Mouse (Mus musculus) limb, embryonic 14.5 days (tissue): ENCODE measurements around the gene Klf16. TPM values are rescaled to one million over a fixed set of nuclear protein-coding genes. Genes with fewer than 3 reads are reported as not detected.

Source experiments
- ATAC-seq: fragments of 200-750 bp; cut with Nextera tagmentation; 2 replicates; pipeline ENCODE4 v1.8.0; 2017; ENCODE audit warnings: low read depth, moderate number of reproducible peaks, moderate TSS enrichment; ENCODE audit not compliant: low FRiP score
- DNase-seq: peaks from one replicate; pipeline ENCODE4 v3.0.0-alpha.2; 2015; ENCODE audit warnings: low spot score
- H3K27ac ChIP-seq: fragments of 300-500 bp; sonication (generic); replicated peaks from 2 replicates; pipeline ENCODE4 v1.5.1; 2014; ENCODE audit warnings: low read depth, mild to moderate bottlenecking, low read length, moderate library complexity, mixed read lengths
- H3K27me3 ChIP-seq: fragments of 300-500 bp; sonication (generic); 2 replicates; pipeline ENCODE4 v1.6.1; 2014; ENCODE audit warnings: low read length, mixed read lengths; ENCODE audit not compliant: control insufficient read depth, insufficient read depth
- H3K36me3 ChIP-seq: fragments of 300-500 bp; sonication (generic); 2 replicates; pipeline ENCODE4 v1.6.1; 2014; ENCODE audit warnings: mild to moderate bottlenecking, low read length, moderate library complexity, mixed read lengths; ENCODE audit not compliant: control insufficient read depth, insufficient read depth
- H3K4me1 ChIP-seq: fragments of 300-500 bp; sonication (generic); 2 replicates; pipeline ENCODE4 v1.6.1; 2014; ENCODE audit warnings: antibody characterized with exemption, low read length, mixed read lengths; ENCODE audit not compliant: control insufficient read depth, insufficient read depth
- H3K4me2 ChIP-seq: fragments of 300-500 bp; sonication (generic); replicated peaks from 2 replicates; pipeline ENCODE4 v1.6.1; 2014; ENCODE audit warnings: low read depth, mild to moderate bottlenecking, low read length, moderate library complexity; ENCODE audit not compliant: severe bottlenecking
- H3K4me3 ChIP-seq: fragments of 300-500 bp; sonication (generic); replicated peaks from 2 replicates; pipeline ENCODE4 v1.5.1; 2014; ENCODE audit warnings: low read length
- H3K9ac ChIP-seq: fragments of 300-500 bp; sonication (generic); 2 replicates; pipeline ENCODE4 v1.6.1; 2014; ENCODE audit warnings: mild to moderate bottlenecking, low read depth, low read length, moderate library complexity; ENCODE audit not compliant: severe bottlenecking
- H3K9me3 ChIP-seq: fragments of 300-500 bp; sonication (generic); 2 replicates; pipeline ENCODE4 v1.6.1; 2016; ENCODE audit warnings: low read length; ENCODE audit not compliant: control insufficient read depth
- POLR2A ChIP-seq: fragments of 200-500 bp; IDR thresholded peaks from 2 replicates; pipeline ENCODE4 v1.8.0; 2012; ENCODE audit warnings: inconsistent platforms, mild to moderate bottlenecking, moderate library complexity, borderline replicate concordance; ENCODE audit not compliant: insufficient read depth, insufficient read length; ENCODE audit errors: extremely low read depth
- WGBS: fragments of 180-500 bp; shearing (Covaris S2); extraction: QIAGEN DNeasy Blood & Tissue Kit; methylation state at CpG from one replicate; pipeline ENCODE4 v1.1.7; 2014; 5-methylcytosine and 5-hydroxymethylcytosine counted together
- polyA plus RNA-seq, 2 experiments: library from polyadenylated mRNA; depleted of rRNA in 1 of 2; stranded (reverse) in 1 of 2; unstranded in 1 of 2; fragments of >200 nt; fragmentation: Nextera tagmentation in 1 of 2; extraction: Ambion mirVana in 1 of 2; gene quantifications; 2 replicates each; pipeline versions ENCODE4 v1.2.1 to v1.2.3; 2012 to 2014

Klf16 gene
- polyA plus RNA-seq, 2 experiments: 11.0 to 18.9 TPM

DNA sequence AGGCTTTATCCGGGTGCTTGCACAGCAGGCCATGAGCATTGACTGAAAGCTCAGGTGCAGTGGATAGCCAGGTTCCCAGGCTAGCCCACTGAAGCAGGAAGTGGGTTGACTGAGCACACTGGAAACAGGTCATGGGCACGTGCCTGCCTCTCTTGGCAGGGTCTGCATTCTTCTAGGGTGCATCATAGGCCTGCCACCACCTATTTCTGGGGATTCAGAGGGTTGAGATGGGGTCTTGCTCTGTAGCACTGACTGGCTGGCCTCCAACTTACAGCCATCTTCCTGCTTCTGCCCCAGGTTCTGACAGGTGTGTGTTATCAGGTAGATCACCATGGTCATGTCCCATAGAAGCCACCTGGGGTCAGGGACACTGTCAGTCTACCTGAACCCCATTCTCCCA, 27.9 kb upstream of the Klf16 start:
- Histone ChIP-seq H3K9ac (no peak overlapping the region), H3K4me2 (no peak overlapping the region), H3K4me3 (no peak overlapping the region), H3K9me3 (no peaks in the 10 kb centered on the region), H3K27me3 (no peaks in the 10 kb centered on the region), H3K4me1 (peaks cover 11% of the 10 kb centered on the region), H3K36me3 (peaks cover 41% of the 10 kb centered on the region), H3K27ac (no peak overlapping the region)
- DNase-seq (no peak), ATAC-seq (no peak)
- WGBS: 92% methylated on average over 2 of the region's 2 CpGs
- no peak for TF ChIP-seq POLR2A

DNA sequence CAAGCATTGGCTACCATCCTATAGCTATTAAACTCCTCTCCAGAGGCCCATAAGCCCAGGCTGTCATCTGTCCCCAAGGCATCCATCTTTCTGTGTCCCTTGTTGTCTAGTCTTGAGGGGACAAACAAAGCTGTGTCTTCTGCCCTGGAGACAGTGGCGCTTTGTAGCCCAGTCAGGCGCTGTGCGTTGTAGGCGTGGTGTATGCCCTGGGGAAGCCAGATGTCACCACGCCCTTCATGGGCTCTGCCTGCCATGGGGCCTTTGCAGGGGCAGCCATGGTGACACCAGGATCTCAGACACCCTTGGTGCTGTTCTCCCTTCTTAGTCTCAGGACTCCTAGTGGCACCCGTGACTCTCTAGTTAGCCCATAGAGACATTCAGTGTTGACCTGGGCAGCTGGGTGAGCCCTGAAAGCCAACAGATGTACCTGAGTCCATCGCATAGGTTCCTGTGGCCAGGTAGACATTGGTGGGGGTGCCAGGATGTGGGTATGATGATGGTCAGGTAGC, 26.9 kb upstream of the Klf16 start:
- no peak overlapping the region for H3K27ac ChIP-seq
- H3K4me3 ChIP-seq: peak overlapping the region; percentile 65; the same call in 1 of the 2 replicates
- H3K4me1 ChIP-seq: peaks cover 11% of the 10 kb centered on the region
- WGBS: 95% methylated on average over 6 of the region's 7 CpGs
- no peaks in the 10 kb centered on the region for H3K9me3 ChIP-seq
- no peaks in the 10 kb centered on the region for H3K27me3 ChIP-seq
- no peak for ATAC-seq
- DNase-seq: no peak
- peaks cover 32% of the 10 kb centered on the region for H3K36me3 ChIP-seq
- peak overlapping the region; percentile 59; the same call in 1 of the 2 replicates for H3K9ac ChIP-seq
- peak overlapping the region; percentile 87 for H3K4me2 ChIP-seq
- no peak for TF ChIP-seq POLR2A

DNA sequence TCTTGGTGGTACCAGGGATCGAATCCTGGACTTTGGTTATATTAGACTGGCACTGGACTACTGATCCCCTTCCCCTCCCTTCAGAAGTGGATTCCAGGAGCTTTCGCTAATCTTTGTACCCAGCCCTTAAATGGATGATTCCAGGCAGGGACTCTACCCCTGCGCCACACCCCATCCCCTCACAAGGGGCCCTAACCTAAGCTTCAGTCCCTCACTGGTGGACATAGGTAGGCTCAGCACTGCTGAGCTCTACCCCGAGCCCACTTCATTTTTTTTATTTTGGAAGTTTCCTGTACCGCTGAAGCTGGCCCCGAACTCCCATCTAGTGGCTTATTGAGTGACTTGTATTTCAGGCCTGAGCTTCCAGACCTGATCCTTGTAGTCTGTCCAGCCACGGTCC, 26.2 kb upstream of the Klf16 start:
- Histone ChIP-seq H3K4me2 (peak overlapping the region; percentile 87), H3K27me3 (no peaks in the 10 kb centered on the region), H3K36me3 (peaks cover 26% of the 10 kb centered on the region), H3K4me3 (peak overlapping the region; percentile 65), H3K9ac (peak overlapping the region; percentile 59), H3K27ac (peak overlapping the region; percentile 67), H3K9me3 (no peaks in the 10 kb centered on the region), H3K4me1 (peaks cover 11% of the 10 kb centered on the region)
- ATAC-seq (no peak), DNase-seq (no peak)
- WGBS: 32% methylated on average over 7 of the region's 7 CpGs
- no peak for TF ChIP-seq POLR2A

DNA sequence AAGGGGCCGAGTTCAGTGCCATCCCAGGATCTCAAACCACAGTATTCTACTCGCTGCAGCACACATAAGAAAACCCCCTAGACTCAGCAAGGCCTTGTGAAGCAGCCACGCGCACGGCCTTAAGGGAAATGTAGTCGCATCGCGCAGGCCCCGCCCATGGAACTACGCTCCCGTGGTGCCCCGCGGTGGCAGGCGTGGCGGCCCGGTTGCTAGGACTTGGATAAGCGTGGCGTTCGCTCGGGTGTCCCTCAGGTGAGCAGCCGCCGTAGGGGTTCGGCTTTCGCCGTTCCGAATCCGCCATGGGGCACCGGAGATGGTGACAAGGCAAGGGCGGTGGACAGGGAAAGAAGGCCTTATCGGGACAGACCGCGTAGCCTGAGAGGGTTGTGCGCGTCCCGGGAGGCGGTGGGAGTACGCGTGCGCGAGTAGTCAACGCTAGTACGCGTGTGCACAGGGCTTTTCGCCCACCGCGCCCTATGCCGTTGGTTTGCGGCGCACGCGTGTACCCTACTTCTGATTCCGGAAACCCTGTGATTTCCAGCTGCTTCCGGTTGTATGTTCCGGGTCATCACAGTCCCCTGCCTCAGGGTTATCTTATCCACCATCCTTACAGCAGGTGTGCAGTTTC, 25.7 kb upstream of the Klf16 start, which contains the start of the genes Scamp4 and Adat3:
TSS of gene Scamp4 (plus strand) at position 175 of the 628 bp plus-strand sequence.
TSS of gene Adat3 (plus strand) at position 183 of the 628 bp plus-strand sequence.
- under 1% methylated on average over 48 of the region's 54 CpGs for WGBS
- Histone ChIP-seq H3K27ac (peak within 1 kb of the TSS; percentile 67), H3K36me3 (peaks cover 20% of the 10 kb centered on the region), H3K4me1 (peaks cover 11% of the 10 kb centered on the region), H3K4me2 (peak within 1 kb of the TSS; percentile 87), H3K9ac (peak within 1 kb of the TSS; percentile 59), H3K4me3 (peak within 1 kb of the TSS; percentile 65), H3K9me3 (no peaks in the 10 kb centered on the region), H3K27me3 (no peaks in the 10 kb centered on the region)
- DNase-seq: peak; percentile 96
- peak; percentile 97 for ATAC-seq
- peak; percentile 84; the same call in 1 of the 2 replicates for TF ChIP-seq POLR2A

DNA sequence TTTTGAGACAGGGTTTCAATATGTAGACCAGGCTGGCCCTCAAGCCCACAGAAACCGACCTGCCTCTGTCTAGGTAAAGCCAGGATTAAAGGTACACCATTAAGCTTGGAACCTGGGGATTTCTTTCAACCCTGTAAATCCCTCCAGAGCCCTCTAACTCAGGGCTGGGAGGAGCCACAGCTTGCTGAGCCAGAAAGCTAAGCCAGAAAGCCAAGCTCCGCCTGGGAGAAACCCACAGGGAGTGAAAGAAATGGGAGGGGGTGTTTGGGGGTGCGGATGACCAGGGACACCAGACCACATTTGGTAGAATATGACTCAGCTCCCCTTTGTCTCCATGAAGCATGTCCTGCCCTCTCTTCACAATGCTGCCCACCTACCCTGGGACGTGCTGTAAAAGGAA, 19.2 kb upstream of the Klf16 start:
- H3K4me2 ChIP-seq: no peak overlapping the region
- H3K4me1 ChIP-seq: no peaks in the 10 kb centered on the region
- no peak overlapping the region for H3K27ac ChIP-seq
- H3K4me3 ChIP-seq: no peak overlapping the region
- 31% methylated on average over 4 of the region's 4 CpGs for WGBS
- DNase-seq (no peak), ATAC-seq (no peak)
- no peaks in the 10 kb centered on the region for H3K27me3 ChIP-seq
- no peak overlapping the region for H3K9ac ChIP-seq
- H3K36me3 ChIP-seq: no peaks in the 10 kb centered on the region
- TF ChIP-seq POLR2A: no peak
- H3K9me3 ChIP-seq: no peaks in the 10 kb centered on the region
